Mouse (Mus musculus) G1E (cell line): ENCODE results near the gene Katnal1.

Experiments used
- CTCF ChIP-seq: IDR thresholded peaks from 2 replicates; pipeline ENCODE4 v1.5.1; 2012; ENCODE audit warnings: low read depth, low read length, inconsistent platforms, mixed read lengths
- GATA1 ChIP-seq: IDR thresholded peaks from 2 replicates; pipeline ENCODE4 v1.6.1; 2012; ENCODE audit warnings: borderline replicate concordance, low read length, inconsistent platforms, mixed read lengths
- GATA2 ChIP-seq: IDR thresholded peaks from 2 replicates; pipeline ENCODE4 v1.6.1; 2012; ENCODE audit warnings: low read depth, low read length, inconsistent platforms, borderline replicate concordance
- POLR2AphosphoS5 ChIP-seq: IDR thresholded peaks from 2 replicates; pipeline ENCODE4 v1.6.1; 2012; ENCODE audit warnings: low read depth, low read length, inconsistent platforms; ENCODE audit not compliant: insufficient replicate concordance
- TAL1 ChIP-seq: conservative IDR thresholded peaks from 2 replicates; pipeline ENCODE4 v1.6.1; 2012; ENCODE audit warnings: low read depth, low read length, inconsistent platforms, mixed read lengths

- no peak for TF ChIP-seq CTCF
- TF ChIP-seq TAL1: no peak
- TF ChIP-seq GATA1: no peak
- no peak for TF ChIP-seq POLR2AphosphoS5
- TF ChIP-seq GATA2: no peak
Measured at GRCm38 (mm10) chr5:148942305-148942704, 13.2 kb upstream of the Katnal1 start.
